Comparison of ENCODE assay signal across 31 mouse cellular contexts in the genomic region with DNA sequence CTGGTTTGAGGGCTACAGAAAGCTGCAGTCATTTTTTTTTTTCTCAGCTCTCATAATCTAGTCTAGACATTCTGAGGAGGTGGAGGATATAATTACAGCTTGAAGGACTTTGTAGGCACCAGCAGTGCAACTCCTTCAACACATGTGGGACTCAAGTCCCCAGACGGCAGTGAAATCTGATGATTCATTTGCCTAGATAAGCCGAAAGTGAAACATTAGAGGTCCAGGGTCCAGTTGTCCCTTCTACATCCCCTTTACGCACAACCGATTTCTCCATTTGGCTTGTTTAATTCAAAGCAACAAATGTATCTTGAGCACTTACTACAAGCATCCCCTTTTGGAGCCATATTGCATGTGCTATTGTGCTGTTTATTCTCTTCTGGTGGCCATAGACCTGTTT.
"Had no signal": no experiment of that assay in that cellular context is flagged by ENCODE, and none has a peak within 500 bp of the region (broad histone marks: within the 10 kb centered on the region; RNA-seq: fewer than 3 reads in every experiment).

No protein-coding gene starts in this region.

- H3K36me3 ChIP-seq: limb, embryonic 10.5 days; limb, embryonic 12.5 days; limb, embryonic 13.5 days; limb, embryonic 15.5 days; liver, embryonic 12.5 days; liver, embryonic 13.5 days; liver, embryonic 15.5 days; lung, embryonic 15.5 days; midbrain, embryonic 10.5 days; midbrain, embryonic 12.5 days; midbrain, embryonic 13.5 days; midbrain, embryonic 15.5 days; neural tube, embryonic 12.5 days; neural tube, embryonic 13.5 days had no signal

- H3K27me3 ChIP-seq: limb, embryonic 12.5 days; limb, embryonic 13.5 days; limb, embryonic 15.5 days; liver, embryonic 12.5 days; liver, embryonic 13.5 days; liver, embryonic 15.5 days; lung, embryonic 15.5 days; megakaryocyte, embryonic 14.5 days; midbrain, embryonic 12.5 days; midbrain, embryonic 13.5 days; midbrain, embryonic 15.5 days; neural tube, embryonic 12.5 days; neural tube, embryonic 13.5 days had no signal

- H3K4me3 ChIP-seq: limb, embryonic 10.5 days; limb, embryonic 12.5 days; limb, embryonic 13.5 days; limb, embryonic 15.5 days; liver, embryonic 12.5 days; liver, embryonic 13.5 days; liver, embryonic 15.5 days; lung, embryonic 15.5 days; megakaryocyte, embryonic 14.5 days; midbrain, embryonic 10.5 days; midbrain, embryonic 12.5 days; midbrain, embryonic 13.5 days; midbrain, embryonic 15.5 days; neural tube, embryonic 12.5 days; neural tube, embryonic 13.5 days had no signal

- H3K4me2 ChIP-seq: limb, embryonic 12.5 days; limb, embryonic 13.5 days; limb, embryonic 15.5 days; liver, embryonic 11.5 days; liver, embryonic 12.5 days; liver, embryonic 13.5 days; liver, embryonic 15.5 days; lung, embryonic 14.5 days; lung, embryonic 15.5 days; midbrain, embryonic 11.5 days; midbrain, embryonic 12.5 days; midbrain, embryonic 13.5 days; midbrain, embryonic 15.5 days; neural tube, embryonic 12.5 days; neural tube, embryonic 13.5 days had no signal

- ATAC-seq: liver, embryonic 12.5 days; liver, postnatal 0 days; lung, postnatal 0 days; midbrain, embryonic 13.5 days; midbrain, embryonic 15.5 days; midbrain, embryonic 16.5 days had no signal

- H3K27ac ChIP-seq: limb, embryonic 10.5 days; limb, embryonic 12.5 days; limb, embryonic 13.5 days; limb, embryonic 15.5 days; liver, embryonic 12.5 days; liver, embryonic 13.5 days; liver, embryonic 14.5 days; liver, embryonic 15.5 days; lung, embryonic 15.5 days; macrophage; midbrain, embryonic 10.5 days; midbrain, embryonic 12.5 days; midbrain, embryonic 13.5 days; midbrain, embryonic 15.5 days; neural tube, embryonic 12.5 days; neural tube, embryonic 13.5 days had no signal

- H3K4me1 ChIP-seq: limb, embryonic 13.5 days; limb, embryonic 15.5 days; liver, embryonic 12.5 days; liver, embryonic 13.5 days; liver, embryonic 15.5 days; lung, embryonic 15.5 days; megakaryocyte, embryonic 14.5 days; midbrain, embryonic 10.5 days; midbrain, embryonic 12.5 days; midbrain, embryonic 13.5 days; midbrain, embryonic 15.5 days; neural tube, embryonic 12.5 days; neural tube, embryonic 13.5 days had no signal

- H3K9me3 ChIP-seq: limb, embryonic 10.5 days; limb, embryonic 12.5 days; limb, embryonic 13.5 days; limb, embryonic 15.5 days; liver, embryonic 12.5 days; liver, embryonic 13.5 days; liver, embryonic 15.5 days; lung, embryonic 15.5 days; megakaryocyte, embryonic 14.5 days; midbrain, embryonic 10.5 days; midbrain, embryonic 12.5 days; midbrain, embryonic 13.5 days; midbrain, embryonic 15.5 days; neural tube, embryonic 12.5 days; neural tube, embryonic 13.5 days had no signal

- H3K9ac ChIP-seq: limb, embryonic 12.5 days; limb, embryonic 13.5 days; limb, embryonic 15.5 days; liver, embryonic 12.5 days; liver, embryonic 13.5 days; liver, embryonic 14.5 days; liver, embryonic 15.5 days; liver, postnatal 0 days; lung, embryonic 14.5 days; lung, embryonic 15.5 days; midbrain, embryonic 12.5 days; midbrain, embryonic 13.5 days; midbrain, embryonic 15.5 days; neural tube, embryonic 12.5 days; neural tube, embryonic 13.5 days had no signal

- DNase-seq: left cerebral cortex, postnatal 4 days; liver; liver, embryonic 13.5 days; liver, postnatal 0 days; lung, adult 18-20 months; lung, adult 2 months; lung, embryonic 14.5 days; lung, postnatal 14 days; lung, postnatal 36 days; lung, postnatal 4 days; midbrain, embryonic 14.5 days had no signal
